ENCODE assay signal across 8 mouse cellular contexts in the genomic region with DNA sequence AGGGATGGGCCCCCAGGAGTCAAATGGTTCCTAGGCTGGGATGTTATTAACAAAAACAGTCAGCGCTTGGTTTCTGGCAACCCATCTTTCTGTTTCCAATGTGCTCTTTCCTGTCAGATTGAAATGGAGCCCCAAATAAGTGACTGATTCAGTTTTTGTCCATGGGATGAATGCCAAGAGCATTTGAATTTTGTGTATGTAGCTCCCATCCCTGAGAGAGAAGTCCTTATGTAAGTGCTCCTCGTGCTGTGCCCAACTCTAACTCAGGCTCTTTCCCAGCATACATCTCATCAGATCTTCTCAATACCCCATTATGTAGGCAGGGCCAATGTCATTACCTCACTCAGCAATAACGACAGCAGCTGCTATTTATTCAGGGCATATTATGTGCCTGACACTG. TPM values are rescaled to one million over a fixed set of nuclear protein-coding genes. Genes with fewer than 3 reads are reported as not detected.
DNase-seq lines count a peak whose midpoint lies in the region; ATAC-seq and TF ChIP-seq lines count a peak whose summit lies in the region.

No protein-coding gene starts in this region.

- H3K4me1 ChIP-seq in kidney, postnatal 0 days (replicated peaks; ENCODE audit: insufficient read depth, low read length) = peaks cover 16% of the 10 kb centered on the region; the same call in 1 of the 2 replicates
- H3K4me1 ChIP-seq in embryonic facial prominence, embryonic 10.5 days = peaks cover 75% of the 10 kb centered on the region
- H3K4me1 ChIP-seq in hindbrain, embryonic 16.5 days (ENCODE audit: control insufficient read depth, insufficient read depth, low read depth, low read length) = peaks cover 64% of the 10 kb centered on the region
- H3K4me1 ChIP-seq in midbrain, embryonic 16.5 days (ENCODE audit: control insufficient read depth, insufficient read depth, low read length) = peaks cover 70% of the 10 kb centered on the region

- H3K4me2 ChIP-seq in kidney, postnatal 0 days (ENCODE audit: low read length) = peak overlapping the region; percentile 91
- H3K4me2 ChIP-seq in hindbrain, embryonic 16.5 days (ENCODE audit: low read length) = peak overlapping the region; percentile 83
- peak overlapping the region; percentile 68 for H3K4me2 ChIP-seq in midbrain, embryonic 16.5 days (ENCODE audit: low read length)

- 56% methylated on average over 3 of the region's 3 CpGs for WGBS in kidney, postnatal 0 days
- 65% methylated on average over 3 of the region's 3 CpGs for WGBS in embryonic facial prominence, embryonic 10.5 days
- 27% methylated on average over 3 of the region's 3 CpGs for WGBS in hindbrain, embryonic 16.5 days
- 33% methylated on average over 3 of the region's 3 CpGs for WGBS in midbrain, embryonic 16.5 days

- H3K4me3 ChIP-seq in kidney, postnatal 0 days (replicated peaks; ENCODE audit: low read depth, low read length) = peak overlapping the region; percentile 100
- H3K4me3 ChIP-seq in embryonic facial prominence, embryonic 10.5 days = peak overlapping the region; percentile 79
- peak overlapping the region; percentile 82 for H3K4me3 ChIP-seq in hindbrain, embryonic 16.5 days (ENCODE audit: low read length)
- H3K4me3 ChIP-seq in midbrain, embryonic 16.5 days (ENCODE audit: low read depth, low read length) = peak overlapping the region; percentile 92

- no peak for TF ChIP-seq CTCF in kidney, postnatal 0 days (IDR thresholded peaks at IDR 0.05; ENCODE audit: low read depth)

- H3K27ac ChIP-seq in kidney, postnatal 0 days = no peak overlapping the region
- peak overlapping the region; percentile 97; the same call in 1 of the 2 replicates for H3K27ac ChIP-seq in embryonic facial prominence, embryonic 10.5 days (replicated peaks)
- peak overlapping the region; percentile 99; the same call in 1 of the 2 replicates for H3K27ac ChIP-seq in hindbrain, embryonic 16.5 days (ENCODE audit: low read depth, low read length)
- H3K27ac ChIP-seq in midbrain, embryonic 16.5 days (ENCODE audit: low read length) = peak overlapping the region; percentile 100; the same call in 1 of the 2 replicates

- peak overlapping the region; percentile 100; the same call in 1 of the 2 replicates for H3K9ac ChIP-seq in kidney, postnatal 0 days (ENCODE audit: low read depth, low read length)
- H3K9ac ChIP-seq in hindbrain, embryonic 16.5 days (ENCODE audit: low read depth, low read length) = peak overlapping the region; percentile 99
- peak overlapping the region; percentile 99 for H3K9ac ChIP-seq in midbrain, embryonic 16.5 days (ENCODE audit: low read depth, low read length)

- no peaks in the 10 kb centered on the region for H3K27me3 ChIP-seq in kidney, postnatal 0 days (ENCODE audit: insufficient read depth, low read length)
- peaks cover 10% of the 10 kb centered on the region for H3K27me3 ChIP-seq in embryonic facial prominence, embryonic 10.5 days (replicated peaks; ENCODE audit: low read depth, poor library complexity, severe bottlenecking)
- H3K27me3 ChIP-seq in hindbrain, embryonic 16.5 days (replicated peaks; ENCODE audit: control insufficient read depth, insufficient read depth, low read length) = no peaks in the 10 kb centered on the region
- H3K27me3 ChIP-seq in midbrain, embryonic 16.5 days (ENCODE audit: control insufficient read depth, insufficient read depth, low read depth, low read length) = no peaks in the 10 kb centered on the region

- no peak for ATAC-seq in kidney, postnatal 0 days (replicated peaks; ENCODE audit: low FRiP score, low read depth)
- ATAC-seq in hindbrain, embryonic 16.5 days = no peak
- no peak for ATAC-seq in midbrain, embryonic 16.5 days
- ATAC-seq in inflammation-experienced regulatory T-cells, adult 6 months = no peak

- peaks cover under 1% of the 10 kb centered on the region; the same call in 1 of the 2 replicates for H3K36me3 ChIP-seq in kidney, postnatal 0 days (ENCODE audit: insufficient read depth, low read length)
- peaks cover 37% of the 10 kb centered on the region for H3K36me3 ChIP-seq in embryonic facial prominence, embryonic 10.5 days (replicated peaks)
- H3K36me3 ChIP-seq in hindbrain, embryonic 16.5 days (ENCODE audit: control insufficient read depth, insufficient read depth, low read length) = no peaks in the 10 kb centered on the region
- H3K36me3 ChIP-seq in midbrain, embryonic 16.5 days (ENCODE audit: control insufficient read depth, insufficient read depth, low read length) = peaks cover 2% of the 10 kb centered on the region; the same call in 1 of the 2 replicates

- no peaks in the 10 kb centered on the region for H3K9me3 ChIP-seq in kidney, postnatal 0 days (replicated peaks; ENCODE audit: low read length)
- no peaks in the 10 kb centered on the region for H3K9me3 ChIP-seq in embryonic facial prominence, embryonic 10.5 days
- H3K9me3 ChIP-seq in hindbrain, embryonic 16.5 days (ENCODE audit: control insufficient read depth, low read length) = no peaks in the 10 kb centered on the region
- H3K9me3 ChIP-seq in midbrain, embryonic 16.5 days (replicated peaks; ENCODE audit: control insufficient read depth, low read length, poor library complexity, severe bottlenecking) = no peaks in the 10 kb centered on the region

- no peak for DNase-seq in kidney, postnatal 0 days (ENCODE audit: low spot score)
- DNase-seq in kidney, postnatal 36 days = no peak
- DNase-seq in embryonic facial prominence, embryonic 10.5 days (ENCODE audit: low spot score) = no peak
- DNase-seq in ovary, adult 18-20 months (ENCODE audit: low spot score) = no peak
- DNase-seq in kidney, postnatal 25 days = no peak

RNA-seq across cellular contexts. Expression of gene Fkrp, which starts 1.2 kb away (rescaled TPM):
- 31.0 and 32.0 TPM in 2 replicates for polyA plus RNA-seq in kidney, postnatal 0 days (2015; fragmentation: Nextera tagmentation; extraction: Ambion mirVana)
- polyA plus RNA-seq in embryonic facial prominence, embryonic 10.5 days (2016; fragmentation: Nextera tagmentation; extraction: Ambion mirVana) = 26.1 and 28.5 TPM in 2 replicates
- 46.9 and 48.4 TPM in 2 replicates for polyA plus RNA-seq in hindbrain, embryonic 16.5 days (2015; fragmentation: Nextera tagmentation; extraction: Ambion mirVana)
- polyA plus RNA-seq in midbrain, embryonic 16.5 days (2015; fragmentation: Nextera tagmentation; extraction: Ambion mirVana) = 52.1 and 53.8 TPM in 2 replicates
- 1 to 10 TPM; 5.7 to 9.6 (median 8.9) TPM for polyA plus RNA-seq in inflammation-experienced regulatory T-cells, adult 6 months (2017; shearing (Covaris generic))

RNA-seq across cellular contexts. Expression of gene Strn4, which starts 2.0 kb away (rescaled TPM):
- 65.4 and 71.2 TPM in 2 replicates for polyA plus RNA-seq in kidney, postnatal 0 days (2015; fragmentation: Nextera tagmentation; extraction: Ambion mirVana)
- 129 and 131 TPM in 2 replicates for polyA plus RNA-seq in embryonic facial prominence, embryonic 10.5 days (2016; fragmentation: Nextera tagmentation; extraction: Ambion mirVana)
- polyA plus RNA-seq in hindbrain, embryonic 16.5 days (2015; fragmentation: Nextera tagmentation; extraction: Ambion mirVana) = 159 and 170 TPM in 2 replicates
- polyA plus RNA-seq in midbrain, embryonic 16.5 days (2015; fragmentation: Nextera tagmentation; extraction: Ambion mirVana) = 185 and 199 TPM in 2 replicates
- 10 to 100 TPM; 16.1 to 24.1 (median 19.7) TPM for polyA plus RNA-seq in inflammation-experienced regulatory T-cells, adult 6 months (2017; shearing (Covaris generic))

RNA-seq across cellular contexts. Expression of gene Prkd2, which starts 25.0 kb away (rescaled TPM):
- 12.8 and 15.1 TPM in 2 replicates for polyA plus RNA-seq in kidney, postnatal 0 days (2015; fragmentation: Nextera tagmentation; extraction: Ambion mirVana)
- polyA plus RNA-seq in embryonic facial prominence, embryonic 10.5 days (2016; fragmentation: Nextera tagmentation; extraction: Ambion mirVana) = 12.9 and 13.1 TPM in 2 replicates
- 5.2 and 6.5 TPM in 2 replicates for polyA plus RNA-seq in hindbrain, embryonic 16.5 days (2015; fragmentation: Nextera tagmentation; extraction: Ambion mirVana)
- 6.0 and 6.9 TPM in 2 replicates for polyA plus RNA-seq in midbrain, embryonic 16.5 days (2015; fragmentation: Nextera tagmentation; extraction: Ambion mirVana)
- 10 to 100 TPM; 38.3 to 51.4 (median 47.1) TPM for polyA plus RNA-seq in inflammation-experienced regulatory T-cells, adult 6 months (2017; shearing (Covaris generic))

RNA-seq across cellular contexts. Expression of gene Slc1a5, which starts 36.6 kb away (rescaled TPM):
- 49.0 and 55.8 TPM in 2 replicates for polyA plus RNA-seq in kidney, postnatal 0 days (2015; fragmentation: Nextera tagmentation; extraction: Ambion mirVana)
- 37.3 and 40.5 TPM in 2 replicates for polyA plus RNA-seq in embryonic facial prominence, embryonic 10.5 days (2016; fragmentation: Nextera tagmentation; extraction: Ambion mirVana)
- 9.6 and 11.5 TPM in 2 replicates for polyA plus RNA-seq in hindbrain, embryonic 16.5 days (2015; fragmentation: Nextera tagmentation; extraction: Ambion mirVana)
- polyA plus RNA-seq in midbrain, embryonic 16.5 days (2015; fragmentation: Nextera tagmentation; extraction: Ambion mirVana) = 10.1 and 10.7 TPM in 2 replicates
- 100 to 1,000 TPM; 134 to 155 (median 155) TPM for polyA plus RNA-seq in inflammation-experienced regulatory T-cells, adult 6 months (2017; shearing (Covaris generic))

RNA-seq across cellular contexts. Expression of gene Dact3, which starts 57.4 kb away (rescaled TPM):
- 3.7 and 4.3 TPM in 2 replicates for polyA plus RNA-seq in kidney, postnatal 0 days (2015; fragmentation: Nextera tagmentation; extraction: Ambion mirVana)
- 5.5 and 6.0 TPM in 2 replicates for polyA plus RNA-seq in embryonic facial prominence, embryonic 10.5 days (2016; fragmentation: Nextera tagmentation; extraction: Ambion mirVana)
- polyA plus RNA-seq in hindbrain, embryonic 16.5 days (2015; fragmentation: Nextera tagmentation; extraction: Ambion mirVana) = 2.9 and 3.5 TPM in 2 replicates
- 2.6 and 3.0 TPM in 2 replicates for polyA plus RNA-seq in midbrain, embryonic 16.5 days (2015; fragmentation: Nextera tagmentation; extraction: Ambion mirVana)
- polyA plus RNA-seq in inflammation-experienced regulatory T-cells, adult 6 months (2017; shearing (Covaris generic)) = not detected
